29 mouse cellular contexts compared by ENCODE assay signal in genomic region chr1:172132319-172132718, GRCm38 (mm10). TPM values are rescaled to one million over a fixed set of nuclear protein-coding genes. Genes with fewer than 3 reads are reported as not detected.
DNase-seq lines count a peak whose midpoint lies in the region; ATAC-seq and TF ChIP-seq lines count a peak whose summit lies in the region.
"Had no signal": no experiment of that assay in that cellular context is flagged by ENCODE, and none has a peak within 500 bp of the region (broad histone marks: within the 10 kb centered on the region; RNA-seq: fewer than 3 reads in every experiment).

No protein-coding gene starts in this region.

- H3K79me2 ChIP-seq in liver, adult 2 months (ENCODE audit: control insufficient read depth, insufficient read depth, low read length), result no peaks in the 10 kb centered on the region; the same call in 1 of the 2 replicates

- TF ChIP-seq POLR2A in liver, adult 2 months (IDR thresholded peaks at IDR 0.05; ENCODE audit: extremely low read depth, insufficient read depth, low read length), result no peak

- no peak overlapping the region for H3K4me2 ChIP-seq in embryonic facial prominence, embryonic 11.5 days (ENCODE audit: low read depth, low read length)
- H3K4me2 ChIP-seq in liver, embryonic 12.5 days, result no peak overlapping the region
- H3K4me2 ChIP-seq: forebrain, embryonic 12.5 days; hindbrain, embryonic 15.5 days; liver, embryonic 13.5 days; lung, embryonic 15.5 days; midbrain, embryonic 15.5 days; neural tube, embryonic 13.5 days had no signal

- H3K27me3 ChIP-seq in embryonic facial prominence, embryonic 11.5 days (ENCODE audit: control insufficient read depth, insufficient read depth, low read length), result no peaks in the 10 kb centered on the region
- no peaks in the 10 kb centered on the region for H3K27me3 ChIP-seq in embryonic facial prominence, embryonic 10.5 days (replicated peaks; ENCODE audit: low read depth, poor library complexity, severe bottlenecking)
- H3K27me3 ChIP-seq in liver, adult 2 months (ENCODE audit: control insufficient read depth, insufficient read depth, low read length), result no peaks in the 10 kb centered on the region
- H3K27me3 ChIP-seq in liver, embryonic 12.5 days (replicated peaks), result no peaks in the 10 kb centered on the region
- H3K27me3 ChIP-seq: CH12.LX; forebrain, embryonic 12.5 days; hindbrain, embryonic 15.5 days; liver, embryonic 13.5 days; lung, embryonic 15.5 days; midbrain, embryonic 15.5 days; neural tube, embryonic 13.5 days had no signal

- no peak overlapping the region for H3K4me3 ChIP-seq in embryonic facial prominence, embryonic 11.5 days (ENCODE audit: low read depth, low read length)
- no peak overlapping the region for H3K4me3 ChIP-seq in embryonic facial prominence, embryonic 10.5 days
- H3K4me3 ChIP-seq in liver, adult 2 months (ENCODE audit: insufficient read depth, low read depth, low read length), result no peak overlapping the region
- no peak overlapping the region for H3K4me3 ChIP-seq in liver, embryonic 12.5 days
- H3K4me3 ChIP-seq: erythroblast, embryonic 14.5 days; forebrain, embryonic 12.5 days; hindbrain, embryonic 15.5 days; liver, embryonic 13.5 days; lung, embryonic 15.5 days; midbrain, embryonic 15.5 days; myocyte; neural tube, embryonic 13.5 days had no signal

- H3K9me3 ChIP-seq in embryonic facial prominence, embryonic 11.5 days (replicated peaks; ENCODE audit: control insufficient read depth, low read length), result no peaks in the 10 kb centered on the region
- H3K9me3 ChIP-seq in embryonic facial prominence, embryonic 10.5 days, result no peaks in the 10 kb centered on the region
- H3K9me3 ChIP-seq in liver, embryonic 12.5 days (replicated peaks), result no peaks in the 10 kb centered on the region
- H3K9me3 ChIP-seq: forebrain, embryonic 12.5 days; G1E; hindbrain, embryonic 15.5 days; liver, embryonic 13.5 days; lung, embryonic 15.5 days; midbrain, embryonic 15.5 days; neural tube, embryonic 13.5 days had no signal

- no peaks in the 10 kb centered on the region; the same call in 1 of the 2 replicates for H3K4me1 ChIP-seq in embryonic facial prominence, embryonic 11.5 days (ENCODE audit: control insufficient read depth, insufficient read depth, low read length)
- H3K4me1 ChIP-seq in embryonic facial prominence, embryonic 10.5 days, result peaks cover 7% of the 10 kb centered on the region
- 0 out of 2 replicates have a peak, but pooled peaks cover 2% of the 10 kb centered on the region for H3K4me1 ChIP-seq in liver, adult 2 months (ENCODE audit: control insufficient read depth, insufficient read depth, low read length)
- peaks cover 7% of the 10 kb centered on the region for H3K4me1 ChIP-seq in liver, embryonic 12.5 days

- no peak for ATAC-seq in embryonic facial prominence, embryonic 11.5 days (replicated peaks; ENCODE audit: insufficient number of reproducible peaks, low FRiP score, low TSS enrichment, low read depth)
- ATAC-seq in liver, embryonic 12.5 days, result no peak
- ATAC-seq: midbrain, embryonic 15.5 days had no signal

- peak; percentile 26 for DNase-seq in embryonic facial prominence, embryonic 11.5 days (ENCODE audit: low spot score)
- DNase-seq in embryonic facial prominence, embryonic 10.5 days (ENCODE audit: low spot score), result no peak
- peak; percentile 43 for DNase-seq in liver, adult 2 months (ENCODE audit: extremely low read depth, low read depth, low spot score)
- peak; percentile 87 for DNase-seq in adipocyte (ENCODE audit: low spot score)
- DNase-seq in forelimb bud, embryonic 11.5 days (ENCODE audit: low read depth, low spot score), result peak; percentile 33
- no peak for DNase-seq in kidney, postnatal 25 days
- no peak for DNase-seq in urinary bladder, postnatal 4 days (ENCODE audit: low spot score in 2 of 2)
- DNase-seq: B cell, adult 2 months; cerebellum, adult 2 months; cerebellum, postnatal 25 days; embryo, embryonic 11 days; gastrocnemius, postnatal 14 days; heart, adult 18-20 months; kidney, adult 2 months; left cerebral cortex, postnatal 4 days; liver, embryonic 13.5 days; thymus, postnatal 25 days had no signal

- 75% methylated on average over 7 of the region's 7 CpGs for WGBS in embryonic facial prominence, embryonic 11.5 days
- 84% methylated on average over 7 of the region's 7 CpGs for WGBS in embryonic facial prominence, embryonic 10.5 days
- 77% methylated on average over 7 of the region's 7 CpGs for WGBS in liver, adult 2 months
- WGBS in liver, embryonic 12.5 days (ENCODE audit: insufficient replicate concordance), result 80% methylated on average over 7 of the region's 7 CpGs

- H3K36me3 ChIP-seq in embryonic facial prominence, embryonic 11.5 days (replicated peaks; ENCODE audit: control insufficient read depth, insufficient read depth, low read depth, low read length), result peaks cover 12% of the 10 kb centered on the region
- peaks cover 83% of the 10 kb centered on the region for H3K36me3 ChIP-seq in embryonic facial prominence, embryonic 10.5 days (replicated peaks)
- peaks cover 60% of the 10 kb centered on the region for H3K36me3 ChIP-seq in liver, adult 2 months (ENCODE audit: control insufficient read depth, insufficient read depth, low read length)
- peaks cover 74% of the 10 kb centered on the region for H3K36me3 ChIP-seq in liver, embryonic 12.5 days

- H3K9ac ChIP-seq in embryonic facial prominence, embryonic 11.5 days (replicated peaks; ENCODE audit: low read length), result no peak overlapping the region
- no peak overlapping the region for H3K9ac ChIP-seq in liver, adult 2 months (ENCODE audit: low read depth, low read length)
- no peak overlapping the region for H3K9ac ChIP-seq in liver, embryonic 12.5 days
- H3K9ac ChIP-seq: forebrain, embryonic 12.5 days; hindbrain, embryonic 15.5 days; liver, embryonic 13.5 days; lung, embryonic 15.5 days; midbrain, embryonic 15.5 days; neural tube, embryonic 13.5 days had no signal

- H3K27ac ChIP-seq in embryonic facial prominence, embryonic 11.5 days (replicated peaks; ENCODE audit: low read depth, low read length), result no peak overlapping the region
- H3K27ac ChIP-seq in embryonic facial prominence, embryonic 10.5 days (replicated peaks), result no peak overlapping the region
- H3K27ac ChIP-seq in liver, adult 2 months (replicated peaks; ENCODE audit: insufficient read depth, low read depth, low read length), result no peak overlapping the region
- H3K27ac ChIP-seq in liver, embryonic 12.5 days, result no peak overlapping the region
- H3K27ac ChIP-seq: forebrain, embryonic 12.5 days; hindbrain, embryonic 15.5 days; kidney, postnatal 0 days; liver, embryonic 13.5 days; lung, embryonic 15.5 days; macrophage; midbrain, embryonic 15.5 days; neural tube, embryonic 13.5 days had no signal

- TF ChIP-seq CTCF in liver, adult 2 months (IDR thresholded peaks at IDR 0.05; ENCODE audit: low read depth, low read length), result no peak

RNA-seq across cellular contexts. Expression of gene Pex19, which starts 5.8 kb away (rescaled TPM):
- polyA plus RNA-seq in embryonic facial prominence, embryonic 11.5 days (2014; fragmentation: Nextera tagmentation; extraction: Ambion mirVana), result 153 and 155 TPM in 2 replicates
- 184 and 185 TPM in 2 replicates for polyA plus RNA-seq in embryonic facial prominence, embryonic 10.5 days (2016; fragmentation: Nextera tagmentation; extraction: Ambion mirVana)
- total RNA-seq in liver, adult 2 months (2014; rRNA removed), result 87.3 and 92.5 TPM in 2 replicates
- polyA plus RNA-seq in liver, adult 2 months (2012; rRNA removed), result 99.3 and 113 TPM in 2 replicates
- polyA plus RNA-seq in liver, embryonic 12.5 days (2016; fragmentation: Nextera tagmentation; extraction: Ambion mirVana), result 55.0 and 56.8 TPM in 2 replicates

RNA-seq across cellular contexts. Expression of gene Dcaf8, which starts 15.6 kb away (rescaled TPM):
- 103 and 109 TPM in 2 replicates for polyA plus RNA-seq in embryonic facial prominence, embryonic 11.5 days (2014; fragmentation: Nextera tagmentation; extraction: Ambion mirVana)
- 130 and 141 TPM in 2 replicates for polyA plus RNA-seq in embryonic facial prominence, embryonic 10.5 days (2016; fragmentation: Nextera tagmentation; extraction: Ambion mirVana)
- 92.7 and 95.6 TPM in 2 replicates for total RNA-seq in liver, adult 2 months (2014; rRNA removed)
- polyA plus RNA-seq in liver, adult 2 months (2012; rRNA removed), result 48.5 and 54.1 TPM in 2 replicates
- polyA plus RNA-seq in liver, embryonic 12.5 days (2016; fragmentation: Nextera tagmentation; extraction: Ambion mirVana), result 77.8 and 82.3 TPM in 2 replicates

RNA-seq across cellular contexts. Expression of gene Ncstn, which starts 49.7 kb away (rescaled TPM):
- polyA plus RNA-seq in embryonic facial prominence, embryonic 11.5 days (2014; fragmentation: Nextera tagmentation; extraction: Ambion mirVana), result 85.6 and 89.2 TPM in 2 replicates
- 92.1 and 98.5 TPM in 2 replicates for polyA plus RNA-seq in embryonic facial prominence, embryonic 10.5 days (2016; fragmentation: Nextera tagmentation; extraction: Ambion mirVana)
- 28.9 and 38.8 TPM in 2 replicates for total RNA-seq in liver, adult 2 months (2014; rRNA removed)
- polyA plus RNA-seq in liver, adult 2 months (2012; rRNA removed), result 35.7 and 50.1 TPM in 2 replicates
- 45.6 and 47.8 TPM in 2 replicates for polyA plus RNA-seq in liver, embryonic 12.5 days (2016; fragmentation: Nextera tagmentation; extraction: Ambion mirVana)

RNA-seq across cellular contexts. Expression of gene Copa, which starts 50.0 kb away (rescaled TPM):
- 185 and 186 TPM in 2 replicates for polyA plus RNA-seq in embryonic facial prominence, embryonic 11.5 days (2014; fragmentation: Nextera tagmentation; extraction: Ambion mirVana)
- 185 and 189 TPM in 2 replicates for polyA plus RNA-seq in embryonic facial prominence, embryonic 10.5 days (2016; fragmentation: Nextera tagmentation; extraction: Ambion mirVana)
- 108 and 125 TPM in 2 replicates for total RNA-seq in liver, adult 2 months (2014; rRNA removed)
- polyA plus RNA-seq in liver, adult 2 months (2012; rRNA removed), result 25.7 and 31.7 TPM in 2 replicates
- 92.8 and 96.5 TPM in 2 replicates for polyA plus RNA-seq in liver, embryonic 12.5 days (2016; fragmentation: Nextera tagmentation; extraction: Ambion mirVana)

Comparison
In these comparisons a context has a peak if more than half of its experiments do, and no peak if none do; other contexts are left out.
1. DNase-seq: peak in embryonic facial prominence, embryonic 11.5 days (single experiment), liver, adult 2 months (single experiment), adipocyte (single experiment) and forelimb bud, embryonic 11.5 days (single experiment); none in embryonic facial prominence, embryonic 10.5 days (single experiment), kidney, postnatal 25 days (0 of 2) and urinary bladder, postnatal 4 days (0 of 2).